Mouse (Mus musculus) adrenal gland, postnatal 10 days (tissue): ENCODE measurements around the gene Riiad1. TPM values are rescaled to one million over a fixed set of nuclear protein-coding genes. Genes with fewer than 3 reads are reported as not detected.

Source experiments
- DNase-seq: peaks from one replicate; pipeline ENCODE4 v3.0.0; 2021; ENCODE audit warnings: mixed read lengths
- long read RNA-seq, 2 experiments: library from polyadenylated mRNA; stranded (forward); transcript quantifications; one replicate each; pipeline ENCODE4 v2.0.0; 2021
- total RNA-seq, 2 experiments: library from RNA; stranded (reverse); gene quantifications; 2 replicates each; pipeline ENCODE4 v1.2.3; 2021

Riiad1 gene
- total RNA-seq, result 1 to 10 TPM; 3.2 to 5.2 TPM
- long read RNA-seq, experiment 1, partial matches to known transcripts, result 8 of 8 reads
- long read RNA-seq, experiment 1, other reads (novel, unspliced or antisense), result 0 of 8 reads
- long read RNA-seq, experiment 2, partial matches to known transcripts, result 4 of 4 reads
- long read RNA-seq, experiment 2, other reads (novel, unspliced or antisense), result 0 of 4 reads

GRCm38 (mm10) chr3:94480291-94480884 is at the start of gene Riiad1:
Gene Riiad1, minus strand, starts transcription at chr3:94480341.
- DNase-seq, result no peak

GRCm38 (mm10) chr3:94526731-94527130 is 46.6 kb upstream of the Riiad1 start:
- DNase-seq, result no peak

GRCm38 (mm10) chr3:94506664-94507063 is 26.5 kb upstream of the Riiad1 start:
- DNase-seq, result no peak

- peak; percentile 41 for DNase-seq
Observed at GRCm38 (mm10) chr3:94502243-94502642, 22.1 kb upstream of the Riiad1 start.

- no peak for DNase-seq
Observed at GRCm38 (mm10) chr3:94497162-94497561, 17.0 kb upstream of the Riiad1 start.

- no peak for DNase-seq
Observed at GRCm38 (mm10) chr3:94487581-94487980, 7.4 kb upstream of the Riiad1 start.

- DNase-seq, result no peak
Observed at GRCm38 (mm10) chr3:94485922-94486321, 5.8 kb upstream of the Riiad1 start.

- peak; percentile 63 for DNase-seq
Observed at GRCm38 (mm10) chr3:94483790-94484439, 3.8 kb upstream of the Riiad1 start.

- peak; percentile 36 for DNase-seq
Observed at GRCm38 (mm10) chr3:94482764-94483385, 2.7 kb upstream of the Riiad1 start.

GRCm38 (mm10) chr3:94481429-94481828 is 1.3 kb upstream of the Riiad1 start:
- DNase-seq, result no peak

- peak; percentile 54 for DNase-seq
Observed at GRCm38 (mm10) chr3:94479564-94479963, 577 bp downstream of the Riiad1 start.

GRCm38 (mm10) chr3:94478591-94479169 is 1.5 kb downstream of the Riiad1 start:
- no peak for DNase-seq

- DNase-seq, result peak; percentile 30
Observed at GRCm38 (mm10) chr3:94477981-94478422, 2.1 kb downstream of the Riiad1 start, which contains the start of gene Celf3. Gene Celf3, plus strand, starts transcription at chr3:94478295.

GRCm38 (mm10) chr3:94477444-94477843 is 2.7 kb downstream of the Riiad1 start:
- DNase-seq, result no peak

GRCm38 (mm10) chr3:94476301-94477035 is 3.7 kb downstream of the Riiad1 start:
- DNase-seq, result peak; percentile 21

- no peak for DNase-seq
Observed at GRCm38 (mm10) chr3:94473567-94474232, 6.4 kb downstream of the Riiad1 start.

GRCm38 (mm10) chr3:94473115-94473505 is 7.0 kb downstream of the Riiad1 start:
- no peak for DNase-seq

- DNase-seq, result peak; percentile 43
Observed at GRCm38 (mm10) chr3:94472447-94473114, 7.6 kb downstream of the Riiad1 start.

- DNase-seq, result no peak
Observed at GRCm38 (mm10) chr3:94468931-94469330, 11.2 kb downstream of the Riiad1 start.

GRCm38 (mm10) chr3:94465632-94466430 is 14.3 kb downstream of the Riiad1 start:
- DNase-seq, result no peak
